In genomic region chr1:120245661-120246131, GRCm38 (mm10) we compare ENCODE assay signal across 9 mouse cellular contexts. TPM values are rescaled to one million over a fixed set of nuclear protein-coding genes. Genes with fewer than 3 reads are reported as not detected.
DNase-seq lines count a peak whose midpoint lies in the region; ATAC-seq and TF ChIP-seq lines count a peak whose summit lies in the region.
"Had no signal": no experiment of that assay in that cellular context is flagged by ENCODE, and none has a peak within 500 bp of the region (broad histone marks: within the 10 kb centered on the region; RNA-seq: fewer than 3 reads in every experiment).

No protein-coding gene starts in this region.

- no peak overlapping the region for H3K4me2 ChIP-seq in neural tube, embryonic 13.5 days
- no peak overlapping the region for H3K4me2 ChIP-seq in lung, postnatal 0 days (replicated peaks; ENCODE audit: low read depth, low read length)
- H3K4me2 ChIP-seq in intestine, embryonic 15.5 days (replicated peaks): no peak overlapping the region
- H3K4me2 ChIP-seq: limb, embryonic 12.5 days had no signal

- no peak overlapping the region for H3K27ac ChIP-seq in neural tube, embryonic 13.5 days (replicated peaks)
- H3K27ac ChIP-seq in lung, postnatal 0 days (ENCODE audit: low read length): no peak overlapping the region
- H3K27ac ChIP-seq in intestine, embryonic 15.5 days: no peak overlapping the region
- H3K27ac ChIP-seq: limb, embryonic 12.5 days had no signal

- TF ChIP-seq EP300 in lung, postnatal 0 days (IDR thresholded peaks at IDR 0.05): no peak

- no peaks in the 10 kb centered on the region for H3K36me3 ChIP-seq in neural tube, embryonic 13.5 days
- H3K36me3 ChIP-seq in lung, postnatal 0 days (ENCODE audit: insufficient read depth, low read length): no peaks in the 10 kb centered on the region
- H3K36me3 ChIP-seq in intestine, embryonic 15.5 days: no peaks in the 10 kb centered on the region
- H3K36me3 ChIP-seq: limb, embryonic 12.5 days had no signal

- no peak overlapping the region for H3K9ac ChIP-seq in neural tube, embryonic 13.5 days
- no peak overlapping the region for H3K9ac ChIP-seq in lung, postnatal 0 days (replicated peaks; ENCODE audit: low read depth)
- H3K9ac ChIP-seq in intestine, embryonic 15.5 days: no peak overlapping the region
- H3K9ac ChIP-seq: limb, embryonic 12.5 days had no signal

- no peak for TF ChIP-seq CTCF in lung, postnatal 0 days (IDR thresholded peaks at IDR 0.05)

- no peak for DNase-seq in neural tube, embryonic 10.5 days (ENCODE audit: extremely low spot score, low spot score)
- peak; percentile 21 to 45 for DNase-seq in frontal cortex, adult 2 months (ENCODE audit: extremely low spot score in 1 of 2, low spot score in 1 of 2)
- peak; percentile 40 for DNase-seq in heart, postnatal 25 days (ENCODE audit: low spot score)
- DNase-seq in lung, postnatal 0 days (ENCODE audit: low spot score): peak; percentile 27
- peak; percentile 44 for DNase-seq in right cerebral cortex, postnatal 4 days
- DNase-seq in spleen, postnatal 36 days (ENCODE audit: low spot score in 2 of 2): no peak

- H3K27me3 ChIP-seq in neural tube, embryonic 13.5 days: no peaks in the 10 kb centered on the region
- H3K27me3 ChIP-seq in lung, postnatal 0 days (replicated peaks; ENCODE audit: insufficient read depth, low read length): no peaks in the 10 kb centered on the region
- H3K27me3 ChIP-seq in intestine, embryonic 15.5 days (replicated peaks): no peaks in the 10 kb centered on the region
- H3K27me3 ChIP-seq: limb, embryonic 12.5 days had no signal

- 0 out of 2 replicates have a peak, but pooled peaks have one; percentile 34 for ATAC-seq in neural tube, embryonic 13.5 days (ENCODE audit: low read depth)
- peak; percentile 42 for ATAC-seq in lung, postnatal 0 days
- ATAC-seq in intestine, embryonic 15.5 days: no peak

- intact Hi-C loops in heart, postnatal 25 days (cut with DNase I): no loop called here

- no peak overlapping the region for H3K4me3 ChIP-seq in neural tube, embryonic 13.5 days
- H3K4me3 ChIP-seq in lung, postnatal 0 days (ENCODE audit: low read depth, low read length): no peak overlapping the region
- no peak overlapping the region for H3K4me3 ChIP-seq in intestine, embryonic 15.5 days (replicated peaks)
- H3K4me3 ChIP-seq: limb, embryonic 12.5 days had no signal

- no peaks in the 10 kb centered on the region for H3K9me3 ChIP-seq in neural tube, embryonic 13.5 days
- no peaks in the 10 kb centered on the region for H3K9me3 ChIP-seq in lung, postnatal 0 days (ENCODE audit: low read length)
- no peaks in the 10 kb centered on the region for H3K9me3 ChIP-seq in intestine, embryonic 15.5 days
- H3K9me3 ChIP-seq: limb, embryonic 12.5 days had no signal

- no peaks in the 10 kb centered on the region for H3K4me1 ChIP-seq in neural tube, embryonic 13.5 days (replicated peaks)
- no peaks in the 10 kb centered on the region for H3K4me1 ChIP-seq in lung, postnatal 0 days (ENCODE audit: insufficient read depth, low read depth, low read length)
- H3K4me1 ChIP-seq in intestine, embryonic 15.5 days (replicated peaks): no peaks in the 10 kb centered on the region
- H3K4me1 ChIP-seq: limb, embryonic 12.5 days had no signal

- 63% methylated on average over 4 of the region's 4 CpGs for WGBS in neural tube, embryonic 13.5 days
- 50% methylated on average over 4 of the region's 4 CpGs for WGBS in lung, postnatal 0 days
- WGBS in intestine, embryonic 15.5 days: 67% methylated on average over 4 of the region's 4 CpGs

RNA-seq across cellular contexts. Expression of gene Steap3, which starts 26.8 kb away (rescaled TPM):
- polyA plus RNA-seq in neural tube, embryonic 13.5 days (2015; fragmentation: Nextera tagmentation; extraction: Ambion mirVana): 2.6 and 3.8 TPM in 2 replicates
- 11.3 and 14.0 TPM in 2 replicates for polyA plus RNA-seq in frontal cortex, adult 2 months (2012; rRNA removed)
- total RNA-seq in heart, postnatal 25 days (2021): 10 to 100 TPM; 26.8 to 35.9 TPM
- polyA plus RNA-seq in lung, postnatal 0 days (2015; fragmentation: Nextera tagmentation; extraction: Ambion mirVana): 4.3 and 4.4 TPM in 2 replicates
- polyA plus RNA-seq in intestine, embryonic 15.5 days (2015; fragmentation: Nextera tagmentation; extraction: Ambion mirVana): 3.0 and 3.4 TPM in 2 replicates

Comparison
In these comparisons a context has a peak if more than half of its experiments do, and no peak if none do; other contexts are left out.
1. DNase-seq: peak in frontal cortex, adult 2 months (2 of 2), heart, postnatal 25 days (single experiment), lung, postnatal 0 days (single experiment) and right cerebral cortex, postnatal 4 days (single experiment); none in neural tube, embryonic 10.5 days (single experiment) and spleen, postnatal 36 days (0 of 2).